Mouse (Mus musculus): ENCODE results near the gene Cdkn2aip.

The Cdkn2aip gene

GRCm38 (mm10) chr8:47713761-47714745 is at the start of gene Cdkn2aip:
Gene Cdkn2aip, minus strand, starts transcription at chr8:47713932.
- peak; percentile 93 to 96 for DNase-seq (ENCODE audit: low spot score in 2 of 2)

GRCm38 (mm10) chr8:47763194-47763593 is 49.5 kb upstream of the Cdkn2aip start:
- DNase-seq (ENCODE audit: low spot score in 2 of 2) = no peak

- DNase-seq (ENCODE audit: low spot score in 2 of 2) = no peak
Measured at GRCm38 (mm10) chr8:47760685-47761084, 47.0 kb upstream of the Cdkn2aip start.

- DNase-seq (ENCODE audit: low spot score in 2 of 2) = no peak
Measured at GRCm38 (mm10) chr8:47760186-47760585, 46.5 kb upstream of the Cdkn2aip start.

- DNase-seq (ENCODE audit: low spot score in 2 of 2) = no peak
Measured at GRCm38 (mm10) chr8:47753121-47753520, 39.4 kb upstream of the Cdkn2aip start.

- no peak for DNase-seq (ENCODE audit: low spot score in 2 of 2)
Measured at GRCm38 (mm10) chr8:47750096-47750495, 36.4 kb upstream of the Cdkn2aip start.

GRCm38 (mm10) chr8:47749491-47749890 is 35.8 kb upstream of the Cdkn2aip start:
- DNase-seq (ENCODE audit: low spot score in 2 of 2) = no peak

GRCm38 (mm10) chr8:47746304-47746703 is 32.6 kb upstream of the Cdkn2aip start:
- no peak for DNase-seq (ENCODE audit: low spot score in 2 of 2)

GRCm38 (mm10) chr8:47745848-47746247 is 32.1 kb upstream of the Cdkn2aip start:
- no peak for DNase-seq (ENCODE audit: low spot score in 2 of 2)

- DNase-seq (ENCODE audit: low spot score in 2 of 2) = no peak
Measured at GRCm38 (mm10) chr8:47744803-47745202, 31.1 kb upstream of the Cdkn2aip start.

- peak; percentile 16 to 60 for DNase-seq (ENCODE audit: low spot score in 2 of 2)
Measured at GRCm38 (mm10) chr8:47743419-47743818, 29.7 kb upstream of the Cdkn2aip start.

- no peak for DNase-seq (ENCODE audit: low spot score in 2 of 2)
Measured at GRCm38 (mm10) chr8:47742992-47743391, 29.3 kb upstream of the Cdkn2aip start.

- no peak for DNase-seq (ENCODE audit: low spot score in 2 of 2)
Measured at GRCm38 (mm10) chr8:47742372-47742771, 28.6 kb upstream of the Cdkn2aip start.

- no peak for DNase-seq (ENCODE audit: low spot score in 2 of 2)
Measured at GRCm38 (mm10) chr8:47737120-47737519, 23.4 kb upstream of the Cdkn2aip start.

GRCm38 (mm10) chr8:47729324-47729723 is 15.6 kb upstream of the Cdkn2aip start:
- DNase-seq (ENCODE audit: low spot score in 2 of 2) = no peak

GRCm38 (mm10) chr8:47726945-47727344 is 13.2 kb upstream of the Cdkn2aip start:
- no peak for DNase-seq (ENCODE audit: low spot score in 2 of 2)

- no peak for DNase-seq (ENCODE audit: low spot score in 2 of 2)
Measured at GRCm38 (mm10) chr8:47721609-47722008, 7.9 kb upstream of the Cdkn2aip start.

- no peak for DNase-seq (ENCODE audit: low spot score in 2 of 2)
Measured at GRCm38 (mm10) chr8:47718641-47719040, 4.9 kb upstream of the Cdkn2aip start.

GRCm38 (mm10) chr8:47713171-47713663 is 515 bp downstream of the Cdkn2aip start:
- DNase-seq (ENCODE audit: low spot score in 2 of 2) = peak in 1 of 2 experiments; percentile 41

GRCm38 (mm10) chr8:47708106-47708505 is 5.6 kb downstream of the Cdkn2aip start:
- no peak for DNase-seq (ENCODE audit: low spot score in 2 of 2)

- DNase-seq (ENCODE audit: low spot score in 2 of 2) = no peak
Measured at GRCm38 (mm10) chr8:47706746-47707145, 7.0 kb downstream of the Cdkn2aip start.

- DNase-seq (ENCODE audit: low spot score in 2 of 2) = no peak
Measured at GRCm38 (mm10) chr8:47702333-47702732, 11.4 kb downstream of the Cdkn2aip start.

GRCm38 (mm10) chr8:47697696-47698095 is 16.0 kb downstream of the Cdkn2aip start:
- DNase-seq (ENCODE audit: low spot score in 2 of 2) = no peak
